Mouse (Mus musculus) left cerebral cortex, postnatal 36 days (tissue): Measurements from ENCODE around the gene Atg101. TPM values are rescaled to one million over a fixed set of nuclear protein-coding genes. Genes with fewer than 3 reads are reported as not detected.

Experiments
- DNase-seq, 2 experiments: peaks; one replicate each; pipeline ENCODE4 v3.0.0; 2021 to 2022; ENCODE audit warnings: low spot score in 2 of 2, mixed read lengths in 1 of 2
- intact Hi-C: fragments of 180-260 bp; cut with DNase I; formaldehyde crosslinking; loops from one replicate; pipeline ENCODE4 v1.15.1; 2025
- total RNA-seq, 2 experiments: library from RNA; stranded (reverse); gene quantifications; 2 replicates each; pipeline ENCODE4 v1.2.3; 2021

Atg101 gene
- total RNA-seq, result 10 to 100 TPM; 43.5 to 45.5 TPM

DNA sequence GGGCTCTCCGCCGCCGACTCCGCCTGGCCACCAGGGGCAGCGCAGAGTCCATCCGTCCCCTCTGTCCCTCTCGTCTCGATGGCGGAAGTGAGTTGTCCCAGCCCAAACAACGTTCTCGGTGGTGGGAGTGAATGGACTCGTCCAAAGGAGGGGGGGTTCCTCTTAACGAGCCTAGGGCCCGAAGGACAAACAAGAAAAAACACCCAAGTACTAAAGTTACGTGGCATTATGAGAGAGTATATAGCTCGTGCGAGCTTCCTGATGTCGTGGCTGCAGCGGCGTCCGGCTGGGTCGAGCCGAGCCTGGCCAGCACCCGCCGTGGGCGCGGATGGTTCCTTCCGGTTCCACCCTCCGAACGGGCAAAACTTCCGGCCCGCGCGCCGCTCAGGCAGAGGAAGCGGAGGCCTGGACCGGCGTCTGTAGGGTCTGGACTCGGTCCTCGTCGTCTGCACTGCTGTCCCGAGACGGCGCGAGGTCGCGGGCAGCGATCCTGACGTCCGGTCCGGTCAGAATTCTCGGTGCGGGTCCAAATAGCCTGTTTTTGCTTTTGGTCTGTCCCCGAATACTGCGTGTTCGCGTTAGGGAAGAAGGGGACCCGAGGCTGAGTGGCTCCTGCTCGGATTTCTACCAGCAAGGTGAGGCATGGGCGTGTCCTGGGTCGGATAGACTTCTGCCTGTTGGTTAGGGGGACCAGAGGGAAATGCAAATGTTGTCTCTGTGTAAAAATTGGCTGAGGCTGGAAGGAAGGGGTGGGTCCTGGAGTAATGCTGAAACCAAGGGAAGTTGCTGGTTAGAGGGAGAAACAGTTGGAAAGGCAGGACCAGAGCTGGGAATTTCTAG lies at the start of gene Atg101:
Atg101 (plus strand) TSS at position 362 of the 840 bp plus-strand sequence.
- intact Hi-C loops, result loop anchor here (1.0 to 5.0 kb wide), 2 partner anchors 44 to 62 kb away; partner anchors contain the start of gene Grasp
- DNase-seq, result peak; percentile 87

GRCm38 (mm10) chr15:101234611-101235341 lies 49.3 kb upstream of the Atg101 start:
- intact Hi-C loops, result no loop called here
- DNase-seq, result no peak

- DNase-seq, result no peak
- intact Hi-C loops, result no loop called here
Observed at GRCm38 (mm10) chr15:101235342-101235698, 48.8 kb upstream of the Atg101 start.

- peak; percentile 77 to 82 for DNase-seq
- intact Hi-C loops, result no loop called here
Observed at GRCm38 (mm10) chr15:101235728-101236327, 48.2 kb upstream of the Atg101 start.

DNA sequence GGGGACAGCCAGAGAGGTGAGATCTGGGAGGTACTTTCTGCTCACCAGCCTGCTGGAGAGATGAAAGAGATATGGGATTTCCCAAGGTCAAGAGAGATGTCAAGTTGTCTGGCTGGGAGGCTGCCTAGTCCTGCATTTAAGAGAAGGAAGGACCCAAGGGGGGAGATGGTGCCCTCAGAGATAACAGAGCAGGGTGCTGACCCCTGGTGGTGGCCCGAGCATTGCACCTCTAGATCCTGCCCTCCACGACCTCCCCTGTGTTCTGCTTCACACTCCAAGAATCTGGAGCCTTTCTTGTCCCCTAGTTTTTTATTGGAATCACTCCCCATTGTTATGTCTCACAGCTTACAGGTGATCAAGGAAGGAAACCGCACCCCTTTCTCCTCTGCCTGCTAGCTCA lies 47.2 kb upstream of the Atg101 start:
- no peak for DNase-seq
- intact Hi-C loops, result no loop called here

- intact Hi-C loops, result loop anchor here (2.0 kb wide), 2 partner anchors 18 to 748 kb away; no protein-coding TSS in a partner anchor
- peak; percentile 84 to 90 for DNase-seq
Observed at GRCm38 (mm10) chr15:101238885-101239511, 45.1 kb upstream of the Atg101 start.

- intact Hi-C loops, result loop anchor here (1.0 to 2.0 kb wide), 4 partner anchors 19 to 747 kb away; no protein-coding TSS in a partner anchor
- DNase-seq, result no peak
Observed at GRCm38 (mm10) chr15:101239821-101240220, 44.3 kb upstream of the Atg101 start.

DNA sequence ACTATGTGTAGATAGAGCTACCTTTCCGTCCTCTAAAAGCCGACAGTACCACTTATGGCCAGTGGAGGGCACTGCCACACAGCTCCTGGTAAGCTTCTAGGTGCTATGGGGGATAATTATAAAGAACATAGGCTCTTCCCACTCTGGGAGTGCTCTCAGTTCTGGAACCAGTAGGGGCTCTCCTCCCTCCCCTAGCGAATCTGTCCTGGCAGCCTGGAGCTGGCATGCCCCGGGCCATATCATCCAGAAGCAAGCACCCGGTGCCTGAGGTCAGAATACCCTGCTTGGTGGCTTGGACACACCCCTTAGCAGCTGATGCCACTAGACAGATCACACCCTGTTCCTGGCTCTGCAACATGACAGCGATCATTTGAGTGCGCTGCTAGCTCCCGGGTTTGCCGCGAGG lies 43.3 kb upstream of the Atg101 start:
- peak; percentile 89 to 92 for DNase-seq

DNA sequence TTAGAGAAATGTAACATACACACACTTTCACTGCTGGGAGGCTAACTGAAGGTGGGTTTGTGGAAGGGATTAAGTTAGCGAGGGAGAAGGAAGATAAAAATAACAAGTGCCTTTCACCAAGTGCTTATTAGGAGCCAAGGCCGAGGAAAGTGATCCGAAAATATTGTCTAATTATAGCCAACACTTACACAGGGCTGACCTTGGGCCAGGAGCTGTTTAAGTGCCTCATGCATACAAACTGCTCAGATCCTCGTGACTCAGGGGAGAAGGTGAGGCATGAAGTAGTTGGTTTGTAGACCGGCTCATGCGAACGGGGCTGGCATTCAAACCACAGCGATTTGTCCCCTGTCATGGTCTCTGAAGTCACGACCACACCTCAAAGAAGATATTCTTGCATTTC lies 42.8 kb upstream of the Atg101 start:
- intact Hi-C loops, result loop anchor here (2.0 kb wide), 1 partner anchor 74 kb away; no protein-coding TSS in a partner anchor
- DNase-seq, result no peak

More for the DNA sequence above, 43.3 kb upstream of the Atg101 start:
- intact Hi-C loops, result loop anchor here (1.0 to 2.0 kb wide), 2 partner anchors 42 to 74 kb away; no protein-coding TSS in a partner anchor

DNA sequence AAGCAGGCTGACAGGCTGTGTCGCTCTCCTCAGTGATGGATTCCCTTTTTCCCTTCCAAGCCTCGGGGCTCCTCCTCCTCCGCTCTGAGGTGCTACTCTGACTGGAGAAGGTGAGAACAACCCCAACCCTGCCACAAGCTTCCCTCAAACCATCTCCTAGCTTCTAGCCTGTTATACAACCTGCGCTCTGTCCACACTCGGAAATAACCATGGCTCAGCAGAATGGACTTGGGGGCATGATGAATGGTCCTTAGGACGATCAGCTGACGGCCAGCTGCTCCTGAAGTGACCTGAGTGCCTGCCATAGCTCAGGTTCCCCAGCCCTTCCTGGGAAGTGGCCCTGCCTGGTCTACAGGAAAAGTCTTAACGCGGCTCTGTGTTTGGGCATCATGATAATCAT lies 42.2 kb upstream of the Atg101 start:
- intact Hi-C loops, result loop anchor here (2.0 kb wide), 1 partner anchor 73 kb away; no protein-coding TSS in a partner anchor
- no peak for DNase-seq

GRCm38 (mm10) chr15:101242645-101243044 lies 41.4 kb upstream of the Atg101 start:
- DNase-seq, result no peak
- intact Hi-C loops, result no loop called here

GRCm38 (mm10) chr15:101244012-101244411 lies 40.1 kb upstream of the Atg101 start:
- no peak for DNase-seq
- intact Hi-C loops, result no loop called here

- intact Hi-C loops, result loop anchor here (1.0 to 2.0 kb wide), 2 partner anchors 8 to 20 kb away; partner anchors contain the start of gene Nr4a1
- DNase-seq, result peak; percentile 95
Observed at GRCm38 (mm10) chr15:101246231-101247154, 37.6 kb upstream of the Atg101 start.

DNA sequence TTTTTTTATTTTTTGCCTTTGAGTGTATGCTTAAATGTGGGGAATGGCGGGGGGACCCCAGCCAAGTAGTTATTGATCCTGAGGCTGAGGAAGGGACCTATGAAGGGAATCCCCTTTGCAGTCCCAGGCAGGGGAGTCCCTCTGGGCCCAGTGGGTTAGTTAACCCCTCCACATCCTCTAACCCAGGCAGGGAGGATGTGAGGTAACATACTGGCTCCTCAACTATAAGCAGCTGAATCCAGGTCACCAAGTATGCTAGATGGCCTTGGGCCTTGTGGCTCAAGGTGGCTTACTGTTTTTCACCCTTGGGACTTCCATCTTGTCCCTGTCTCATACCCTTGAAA lies 36.9 kb upstream of the Atg101 start:
- no peak for DNase-seq
- intact Hi-C loops, result loop anchor here (2.0 kb wide), 1 partner anchor 20 kb away; no protein-coding TSS in a partner anchor

- intact Hi-C loops, result no loop called here
- no peak for DNase-seq
Observed at GRCm38 (mm10) chr15:101248029-101248710, 35.9 kb upstream of the Atg101 start.

DNA sequence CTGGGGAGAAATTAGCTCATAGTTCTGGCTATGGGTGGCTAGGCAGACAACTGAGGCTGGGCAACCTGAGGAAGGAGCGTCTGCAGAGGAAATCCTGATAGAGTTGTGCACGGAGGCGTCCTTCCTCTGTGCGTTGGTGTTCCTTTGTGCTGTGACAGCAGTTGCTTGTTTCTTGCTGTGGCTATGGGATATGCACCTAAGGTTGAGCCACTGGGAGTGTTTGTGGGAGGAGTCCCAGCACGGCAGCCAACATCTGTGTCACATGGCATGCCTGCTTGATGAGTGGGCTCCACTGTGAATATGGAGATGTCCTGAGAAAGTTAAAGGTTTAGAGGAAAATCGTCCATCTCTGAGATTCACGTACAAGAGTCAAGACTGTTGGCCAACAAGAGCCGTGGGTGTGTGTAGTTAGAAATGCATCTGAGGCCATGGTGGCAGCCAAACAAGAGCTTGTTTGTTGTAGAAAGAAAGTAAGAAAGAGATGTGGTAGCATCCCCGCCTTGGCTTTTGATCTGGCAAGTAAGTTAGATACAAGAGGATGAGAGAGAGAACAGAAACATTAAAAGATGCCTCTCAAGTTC lies 33.8 kb upstream of the Atg101 start:
- intact Hi-C loops, result no loop called here
- no peak for DNase-seq

GRCm38 (mm10) chr15:101251930-101252329 lies 32.1 kb upstream of the Atg101 start:
- DNase-seq, result no peak
- intact Hi-C loops, result no loop called here

DNA sequence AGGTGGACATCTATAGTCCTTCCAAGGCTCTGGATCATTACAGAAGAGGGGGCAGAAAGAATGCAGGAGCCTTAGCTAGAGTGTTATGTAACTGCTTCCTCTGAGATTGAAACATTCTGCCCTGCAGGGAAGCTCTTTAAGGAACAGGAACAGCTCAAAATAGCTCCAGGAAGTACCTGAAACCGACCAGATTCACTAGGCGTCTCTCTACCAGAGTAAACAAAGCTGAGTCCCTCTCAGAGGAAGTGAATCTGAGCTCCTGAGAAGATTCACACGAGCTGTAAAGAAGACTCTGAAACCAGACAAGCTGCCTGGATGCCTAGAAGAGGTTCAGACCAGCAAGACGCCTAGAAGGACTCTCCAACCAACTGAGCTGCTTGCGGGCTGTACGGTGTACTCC lies 31.5 kb upstream of the Atg101 start:
- intact Hi-C loops, result no loop called here
- DNase-seq, result no peak
